Mouse (Mus musculus) stomach, embryonic 14.5 days (tissue): Measurements from ENCODE around the gene Mia2. TPM values are rescaled to one million over a fixed set of nuclear protein-coding genes. Genes with fewer than 3 reads are reported as not detected.
A peak's percentile ranks its signal among the peaks of the same experiment; 100 is the strongest.

Experiments
- ATAC-seq: fragments of 200-750 bp; cut with Nextera tagmentation; 2 replicates; pipeline ENCODE4 v1.8.0; 2017; ENCODE audit warnings: low read depth, moderate TSS enrichment; ENCODE audit not compliant: insufficient number of reproducible peaks, insufficient read depth, low FRiP score
- H3K27ac ChIP-seq: fragments of 300-500 bp; sonication (generic); 2 replicates; pipeline ENCODE4 v1.5.1; 2014; ENCODE audit warnings: mild to moderate bottlenecking, low read length, moderate library complexity, mixed read lengths
- H3K27me3 ChIP-seq: fragments of 300-500 bp; sonication (generic); 2 replicates; pipeline ENCODE4 v1.6.1; 2014; ENCODE audit warnings: low read length, control low read depth, mixed read lengths; ENCODE audit not compliant: control insufficient read depth, insufficient read depth
- H3K36me3 ChIP-seq: fragments of 300-500 bp; sonication (generic); 2 replicates; pipeline ENCODE4 v1.6.1; 2014; ENCODE audit warnings: mild to moderate bottlenecking, control low read depth, low read length, moderate library complexity, mixed read lengths; ENCODE audit not compliant: control insufficient read depth, insufficient read depth
- H3K4me1 ChIP-seq: fragments of 300-500 bp; sonication (generic); 2 replicates; pipeline ENCODE4 v1.6.1; 2014; ENCODE audit warnings: low read length, control low read depth, mixed read lengths; ENCODE audit not compliant: control insufficient read depth, insufficient read depth
- H3K4me2 ChIP-seq: fragments of 300-500 bp; sonication (generic); replicated peaks from 2 replicates; pipeline ENCODE4 v1.6.1; 2014; ENCODE audit warnings: low read depth, low read length, control low read depth
- H3K4me3 ChIP-seq: fragments of 300-500 bp; sonication (generic); 2 replicates; pipeline ENCODE4 v1.5.1; 2014; ENCODE audit warnings: low read depth, low read length, control low read depth
- H3K9ac ChIP-seq: fragments of 300-500 bp; sonication (generic); replicated peaks from 2 replicates; pipeline ENCODE4 v1.6.1; 2014; ENCODE audit warnings: low read depth, mild to moderate bottlenecking, control low read depth, low read length, moderate library complexity, mixed read lengths
- H3K9me3 ChIP-seq: fragments of 300-500 bp; sonication (generic); 2 replicates; pipeline ENCODE4 v1.6.1; 2016; ENCODE audit warnings: low read depth, low read length, control low read depth; ENCODE audit not compliant: control insufficient read depth
- WGBS: fragments of 180-500 bp; shearing (Covaris S2); extraction: QIAGEN DNeasy Blood & Tissue Kit; methylation state at CpG from one replicate; pipeline ENCODE4 v1.1.7; 2014; 5-methylcytosine and 5-hydroxymethylcytosine counted together
- polyA plus RNA-seq: library from polyadenylated mRNA; unstranded; fragments of >200 nt; fragmentation: Nextera tagmentation; extraction: Ambion mirVana; gene quantifications from 2 replicates; pipeline ENCODE4 v1.2.1, GENCODE M21; 2014

Gene Mia2
- polyA plus RNA-seq, 1 experiment from 2014 or later, result 65.1 TPM

DNA sequence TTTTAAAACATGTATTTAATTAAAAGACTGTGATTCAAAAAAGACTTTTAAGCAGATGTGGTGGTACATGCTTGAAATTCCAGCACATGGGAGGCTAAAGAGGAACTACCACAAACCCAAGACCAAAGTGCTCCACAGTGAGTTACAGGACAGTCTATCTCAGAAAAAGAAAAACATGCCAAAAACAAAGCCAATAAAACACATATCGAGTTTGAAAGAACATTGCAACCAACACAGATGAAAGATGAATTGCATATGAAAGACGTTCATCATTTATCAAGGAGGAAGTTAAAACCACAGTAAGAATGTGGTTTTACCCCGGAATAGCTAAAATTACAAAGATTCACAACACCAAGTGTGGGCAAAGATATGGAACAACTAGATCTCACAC, 111.4 kb downstream of the Mia2 start:
- ATAC-seq, result no peak
- H3K27me3 ChIP-seq, result no peaks in the 10 kb centered on the region
- H3K36me3 ChIP-seq, result peaks cover 13% of the 10 kb centered on the region
- no peak overlapping the region for H3K27ac ChIP-seq
- WGBS, result 78% methylated on average over 3 of the region's 3 CpGs
- H3K4me3 ChIP-seq, result no peak overlapping the region
- H3K9ac ChIP-seq, result no peak overlapping the region
- H3K4me1 ChIP-seq, result no peaks in the 10 kb centered on the region
- H3K9me3 ChIP-seq, result no peaks in the 10 kb centered on the region
- no peak overlapping the region for H3K4me2 ChIP-seq

DNA sequence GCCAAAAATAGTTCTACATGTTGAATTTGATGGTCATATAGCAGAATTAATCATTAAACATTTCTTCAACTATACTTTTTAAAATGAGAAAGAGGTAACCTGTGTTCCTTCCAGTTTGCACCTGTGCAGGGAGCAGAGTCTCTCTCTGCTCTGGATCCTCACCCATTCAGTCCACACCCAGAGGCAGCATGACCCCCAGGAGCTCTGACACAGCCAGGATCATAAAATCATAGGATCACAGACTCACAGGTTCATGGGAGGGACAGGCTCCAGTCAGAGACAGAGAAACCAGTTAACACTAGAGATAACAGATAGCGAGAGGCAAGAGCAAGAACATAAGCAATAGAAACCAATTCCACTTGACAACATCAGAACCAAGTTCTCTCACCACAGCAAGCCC, 112.2 kb downstream of the Mia2 start:
- Histone ChIP-seq H3K9me3 (no peaks in the 10 kb centered on the region), H3K9ac (no peak overlapping the region), H3K4me3 (no peak overlapping the region), H3K4me2 (no peak overlapping the region), H3K27me3 (no peaks in the 10 kb centered on the region), H3K36me3 (peaks cover 13% of the 10 kb centered on the region), H3K4me1 (no peaks in the 10 kb centered on the region), H3K27ac (no peak overlapping the region)
- 82% methylated on average over 1 of the region's 1 CpGs for WGBS
- ATAC-seq, result no peak

DNA sequence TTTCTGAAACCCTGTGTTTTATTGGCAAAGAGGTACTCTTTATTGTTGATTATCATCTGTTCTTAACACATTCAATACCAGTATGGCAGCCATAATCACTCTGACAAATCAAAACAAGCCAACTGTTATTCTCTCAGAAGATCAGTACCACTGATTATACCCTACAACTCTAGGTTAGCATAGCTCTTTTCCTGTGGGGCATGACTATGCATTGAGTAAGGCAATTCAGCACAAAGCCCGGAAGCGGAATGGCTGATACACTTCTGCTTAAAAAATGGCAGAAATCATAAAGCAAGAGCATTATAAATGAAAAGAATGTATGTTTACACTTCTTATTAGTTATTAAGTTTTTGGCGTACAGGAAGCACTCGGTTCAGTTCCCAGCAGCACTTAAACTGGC, 120.6 kb downstream of the Mia2 start:
- H3K4me1 ChIP-seq, result peaks cover 5% of the 10 kb centered on the region; the same call in 1 of the 2 replicates
- no peaks in the 10 kb centered on the region for H3K27me3 ChIP-seq
- H3K4me2 ChIP-seq, result no peak overlapping the region
- no peak for ATAC-seq
- H3K9ac ChIP-seq, result no peak overlapping the region
- no peak overlapping the region for H3K27ac ChIP-seq
- WGBS, result 88% methylated on average over 4 of the region's 4 CpGs
- no peaks in the 10 kb centered on the region for H3K9me3 ChIP-seq
- H3K36me3 ChIP-seq, result no peaks in the 10 kb centered on the region; the same call in 1 of the 2 replicates
- no peak overlapping the region for H3K4me3 ChIP-seq

GRCm38 (mm10) chr12:59216676-59217266, 121.2 kb downstream of the Mia2 start:
- no peak overlapping the region for H3K4me2 ChIP-seq
- no peak overlapping the region for H3K27ac ChIP-seq
- 79% methylated on average over 6 of the region's 6 CpGs for WGBS
- no peaks in the 10 kb centered on the region; the same call in 1 of the 2 replicates for H3K36me3 ChIP-seq
- no peaks in the 10 kb centered on the region for H3K27me3 ChIP-seq
- no peak overlapping the region for H3K9ac ChIP-seq
- peaks cover 5% of the 10 kb centered on the region; the same call in 1 of the 2 replicates for H3K4me1 ChIP-seq
- no peak for ATAC-seq
- no peaks in the 10 kb centered on the region for H3K9me3 ChIP-seq
- no peak overlapping the region for H3K4me3 ChIP-seq

GRCm38 (mm10) chr12:59217331-59217730, 121.7 kb downstream of the Mia2 start:
- H3K4me1 ChIP-seq, result peaks cover 5% of the 10 kb centered on the region; the same call in 1 of the 2 replicates
- no peak overlapping the region for H3K4me3 ChIP-seq
- H3K4me2 ChIP-seq, result no peak overlapping the region; the same call in 1 of the 2 replicates
- no peak overlapping the region for H3K9ac ChIP-seq
- no peak overlapping the region for H3K27ac ChIP-seq
- H3K27me3 ChIP-seq, result no peaks in the 10 kb centered on the region
- ATAC-seq, result no peak
- H3K9me3 ChIP-seq, result no peaks in the 10 kb centered on the region
- WGBS, result 82% methylated on average over 3 of the region's 3 CpGs
- H3K36me3 ChIP-seq, result no peaks in the 10 kb centered on the region; the same call in 1 of the 2 replicates

- under 1% methylated on average over 66 of the region's 69 CpGs for WGBS
- Histone ChIP-seq H3K36me3 (no peaks in the 10 kb centered on the region; the same call in 1 of the 2 replicates), H3K9ac (peak overlapping the region; percentile 81), H3K27ac (peak overlapping the region; percentile 93), H3K27me3 (no peaks in the 10 kb centered on the region), H3K4me2 (peak overlapping the region; percentile 93), H3K4me3 (peak overlapping the region; percentile 88), H3K4me1 (peaks cover 5% of the 10 kb centered on the region; the same call in 1 of the 2 replicates), H3K9me3 (no peaks in the 10 kb centered on the region)
- ATAC-seq, result no peak
Observed at GRCm38 (mm10) chr12:59218640-59219321, 123.2 kb downstream of the Mia2 start.

- Histone ChIP-seq H3K27ac (peak within 1 kb of the TSS; percentile 93), H3K9me3 (no peaks in the 10 kb centered on the region), H3K4me2 (peak within 1 kb of the TSS; percentile 93), H3K36me3 (no peaks in the 10 kb centered on the region; the same call in 1 of the 2 replicates), H3K27me3 (no peaks in the 10 kb centered on the region), H3K9ac (peak within 1 kb of the TSS; percentile 81), H3K4me1 (peaks cover 5% of the 10 kb centered on the region; the same call in 1 of the 2 replicates), H3K4me3 (peak within 1 kb of the TSS; percentile 88)
- under 1% methylated on average over 108 of the region's 109 CpGs for WGBS
- ATAC-seq, result peak; percentile 97
Observed at GRCm38 (mm10) chr12:59219325-59220225, 124.0 kb downstream of the Mia2 start, which contains the start of gene Fbxo33. Gene Fbxo33 (minus strand): TSS chr12:59219725.

- no peak for ATAC-seq
Observed at GRCm38 (mm10) chr12:59228401-59228800, 132.8 kb downstream of the Mia2 start.

More at GRCm38 (mm10) chr12:59228401-59228800, 132.8 kb downstream of the Mia2 start:
- Histone ChIP-seq H3K4me1 (no peaks in the 10 kb centered on the region), H3K27ac (no peak overlapping the region), H3K27me3 (no peaks in the 10 kb centered on the region), H3K36me3 (no peaks in the 10 kb centered on the region), H3K9ac (no peak overlapping the region), H3K4me2 (no peak overlapping the region), H3K9me3 (no peaks in the 10 kb centered on the region), H3K4me3 (no peak overlapping the region)
- WGBS, result 80% methylated on average over 5 of the region's 5 CpGs
